Mouse (Mus musculus): Measurements from ENCODE around the gene C130032M10Rik.

DNA sequence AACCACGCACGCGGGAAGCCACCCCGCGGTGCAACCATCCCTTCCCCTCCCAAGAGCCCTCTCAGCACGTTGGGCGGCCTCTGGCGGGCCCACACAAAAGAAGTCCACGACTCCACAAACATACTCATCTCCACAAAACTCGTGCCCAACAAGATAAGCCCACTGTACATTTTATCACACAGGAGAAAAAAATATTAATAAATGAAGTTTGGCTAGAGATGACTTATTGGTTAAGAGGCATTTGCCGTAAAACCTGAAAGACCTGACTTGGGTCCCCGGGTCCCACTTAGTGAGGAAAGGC, 46.1 kb downstream of the C130032M10Rik start:
- TF ChIP-seq CTCF (IDR thresholded peaks at IDR 0.05) (0 out of 2 replicates have a peak, but pooled peaks have one; percentile 7), EP300 (IDR thresholded peaks at IDR 0.05) (no peak)
